Mouse (Mus musculus): ENCODE measurements around the gene Tm4sf5. TPM values are rescaled to one million over a fixed set of nuclear protein-coding genes. Genes with fewer than 3 reads are reported as not detected.
"Not testable (repeated sequence)": the region's sequence is repeated elsewhere in the genome, so short reads cannot be mapped to it uniquely, and the experiment has no call there.

Gene Tm4sf5
- polyA plus RNA-seq, 1 experiment from 2014 or later, result 0.91 TPM

- Histone ChIP-seq H3K4me2 (replicated peaks; ENCODE audit: low read depth, low read length) (no peak overlapping the region), H3K4me1 (ENCODE audit: control insufficient read depth, insufficient read depth, low read length) (peaks cover 4% of the 10 kb centered on the region; the same call in 1 of the 2 replicates), H3K9ac (ENCODE audit: low read depth, low read length) (no peak overlapping the region), H3K27me3 (ENCODE audit: control insufficient read depth, insufficient read depth, low read length) (no peaks in the 10 kb centered on the region), H3K4me3 (ENCODE audit: low read length) (no peak overlapping the region), H3K36me3 (ENCODE audit: control insufficient read depth, insufficient read depth, low read length) (no peaks in the 10 kb centered on the region), H3K27ac (ENCODE audit: low read depth, low read length) (no peak overlapping the region), H3K9me3 (ENCODE audit: control insufficient read depth, low read length) (no peaks in the 10 kb centered on the region)
- no peak for ATAC-seq (ENCODE audit: low FRiP score, low TSS enrichment)
Observed at GRCm38 (mm10) chr11:70472716-70473115, 32.3 kb upstream of the Tm4sf5 start.

- not testable (repeated sequence) for H3K9me3 ChIP-seq (ENCODE audit: control insufficient read depth, low read length); H3K27ac ChIP-seq (ENCODE audit: low read depth, low read length); H3K9ac ChIP-seq (ENCODE audit: low read depth, low read length); H3K4me2 ChIP-seq (replicated peaks; ENCODE audit: low read depth, low read length); ATAC-seq (ENCODE audit: low FRiP score, low TSS enrichment); H3K27me3 ChIP-seq (ENCODE audit: control insufficient read depth, insufficient read depth, low read length); H3K4me1 ChIP-seq (ENCODE audit: control insufficient read depth, insufficient read depth, low read length); H3K4me3 ChIP-seq (ENCODE audit: low read length); H3K36me3 ChIP-seq (ENCODE audit: control insufficient read depth, insufficient read depth, low read length)
- WGBS, result 70% methylated on average over 5 of the region's 5 CpGs
Observed at GRCm38 (mm10) chr11:70473291-70473690, 31.8 kb upstream of the Tm4sf5 start.

- WGBS, result 58% methylated on average over 12 of the region's 12 CpGs
Observed at GRCm38 (mm10) chr11:70474872-70475534, 30.0 kb upstream of the Tm4sf5 start.

DNA sequence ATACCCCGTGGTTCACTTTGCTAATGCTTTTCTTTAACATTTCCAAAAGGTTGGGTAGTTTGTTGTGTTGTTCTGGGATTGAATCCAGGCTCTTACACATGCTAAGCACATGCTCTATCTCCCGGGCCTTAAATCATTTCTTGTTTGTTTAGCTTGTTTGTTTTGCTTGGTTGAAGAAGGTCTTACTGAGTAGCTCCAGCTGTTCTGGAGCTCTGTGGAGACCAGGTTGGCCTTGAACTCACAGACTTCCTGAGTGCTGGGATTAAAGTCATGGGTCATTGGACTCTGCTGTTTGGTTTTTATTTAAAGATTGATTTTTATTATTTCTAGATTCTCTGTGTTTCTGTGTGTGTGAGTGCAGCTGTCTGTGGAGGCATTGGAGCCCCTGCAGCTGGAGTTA, 19.5 kb upstream of the Tm4sf5 start:
- Histone ChIP-seq H3K4me3 (ENCODE audit: low read length) (no peak overlapping the region), H3K36me3 (ENCODE audit: control insufficient read depth, insufficient read depth, low read length) (no peaks in the 10 kb centered on the region), H3K4me1 (ENCODE audit: control insufficient read depth, insufficient read depth, low read length) (no peaks in the 10 kb centered on the region), H3K27me3 (ENCODE audit: control insufficient read depth, insufficient read depth, low read length) (no peaks in the 10 kb centered on the region), H3K9me3 (ENCODE audit: control insufficient read depth, low read length) (no peaks in the 10 kb centered on the region), H3K9ac (ENCODE audit: low read depth, low read length) (no peak overlapping the region), H3K27ac (ENCODE audit: low read depth, low read length) (no peak overlapping the region), H3K4me2 (replicated peaks; ENCODE audit: low read depth, low read length) (no peak overlapping the region)
- peak; percentile 16; the same call in 1 of the 2 replicates for ATAC-seq (ENCODE audit: low FRiP score, low TSS enrichment)
- WGBS, result 54% methylated on average over 2 of the region's 2 CpGs

More at GRCm38 (mm10) chr11:70474872-70475534, 30.0 kb upstream of the Tm4sf5 start:
- H3K9me3 ChIP-seq (ENCODE audit: control insufficient read depth, low read length), result no peaks in the 10 kb centered on the region
- H3K36me3 ChIP-seq (ENCODE audit: control insufficient read depth, insufficient read depth, low read length), result no peaks in the 10 kb centered on the region
- no peak overlapping the region for H3K9ac ChIP-seq (ENCODE audit: low read depth, low read length)
- peaks cover 4% of the 10 kb centered on the region; the same call in 1 of the 2 replicates for H3K4me1 ChIP-seq (ENCODE audit: control insufficient read depth, insufficient read depth, low read length)
- no peak overlapping the region; the same call in 1 of the 2 replicates for H3K4me2 ChIP-seq (replicated peaks; ENCODE audit: low read depth, low read length)
- ATAC-seq (ENCODE audit: low FRiP score, low TSS enrichment), result peak; percentile 46; the same call in 1 of the 2 replicates
- peak overlapping the region; percentile 14; the same call in 1 of the 2 replicates for H3K27ac ChIP-seq (ENCODE audit: low read depth, low read length)
- no peaks in the 10 kb centered on the region for H3K27me3 ChIP-seq (ENCODE audit: control insufficient read depth, insufficient read depth, low read length)
- H3K4me3 ChIP-seq (ENCODE audit: low read length), result no peak overlapping the region

DNA sequence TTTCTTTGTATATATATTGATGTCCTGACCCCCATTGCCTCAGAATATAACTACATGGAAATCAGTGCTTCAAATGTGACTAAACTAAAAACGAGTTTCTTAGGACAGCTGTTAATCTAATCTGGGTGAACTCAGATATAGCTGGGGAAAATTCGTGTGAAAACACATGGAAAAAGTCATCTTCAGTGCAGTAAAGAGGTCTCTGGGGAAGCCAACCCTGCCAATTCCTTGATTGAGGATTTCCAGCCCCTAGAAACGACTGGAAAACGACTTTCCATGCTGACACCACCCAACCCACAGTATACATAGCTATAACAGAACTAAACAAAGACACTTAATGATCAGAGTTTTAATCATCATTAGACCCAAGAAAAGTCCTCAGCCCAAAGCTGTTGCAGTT, 17.2 kb upstream of the Tm4sf5 start:
- Histone ChIP-seq H3K27me3 (ENCODE audit: control insufficient read depth, insufficient read depth, low read length) (no peaks in the 10 kb centered on the region), H3K36me3 (ENCODE audit: control insufficient read depth, insufficient read depth, low read length) (no peaks in the 10 kb centered on the region), H3K4me3 (ENCODE audit: low read length) (no peak overlapping the region), H3K9ac (ENCODE audit: low read depth, low read length) (no peak overlapping the region), H3K9me3 (ENCODE audit: control insufficient read depth, low read length) (no peaks in the 10 kb centered on the region), H3K27ac (ENCODE audit: low read depth, low read length) (no peak overlapping the region), H3K4me1 (ENCODE audit: control insufficient read depth, insufficient read depth, low read length) (no peaks in the 10 kb centered on the region), H3K4me2 (replicated peaks; ENCODE audit: low read depth, low read length) (no peak overlapping the region)
- ATAC-seq (ENCODE audit: low FRiP score, low TSS enrichment), result no peak
- 36% methylated on average over 4 of the region's 4 CpGs for WGBS

- H3K27me3 ChIP-seq (ENCODE audit: control insufficient read depth, insufficient read depth, low read length), result no peaks in the 10 kb centered on the region
- no peak for ATAC-seq (ENCODE audit: low FRiP score, low TSS enrichment)
- H3K4me1 ChIP-seq (ENCODE audit: control insufficient read depth, insufficient read depth, low read length), result no peaks in the 10 kb centered on the region
- H3K36me3 ChIP-seq (ENCODE audit: control insufficient read depth, insufficient read depth, low read length), result no peaks in the 10 kb centered on the region
- H3K4me2 ChIP-seq (replicated peaks; ENCODE audit: low read depth, low read length), result no peak overlapping the region
- H3K4me3 ChIP-seq (ENCODE audit: low read length), result no peak overlapping the region
- no peak overlapping the region for H3K9ac ChIP-seq (ENCODE audit: low read depth, low read length)
- H3K9me3 ChIP-seq (ENCODE audit: control insufficient read depth, low read length), result no peaks in the 10 kb centered on the region
- no peak overlapping the region for H3K27ac ChIP-seq (ENCODE audit: low read depth, low read length)
- 85% methylated on average over 3 of the region's 3 CpGs for WGBS
Observed at GRCm38 (mm10) chr11:70489138-70489537, 15.9 kb upstream of the Tm4sf5 start.

DNA sequence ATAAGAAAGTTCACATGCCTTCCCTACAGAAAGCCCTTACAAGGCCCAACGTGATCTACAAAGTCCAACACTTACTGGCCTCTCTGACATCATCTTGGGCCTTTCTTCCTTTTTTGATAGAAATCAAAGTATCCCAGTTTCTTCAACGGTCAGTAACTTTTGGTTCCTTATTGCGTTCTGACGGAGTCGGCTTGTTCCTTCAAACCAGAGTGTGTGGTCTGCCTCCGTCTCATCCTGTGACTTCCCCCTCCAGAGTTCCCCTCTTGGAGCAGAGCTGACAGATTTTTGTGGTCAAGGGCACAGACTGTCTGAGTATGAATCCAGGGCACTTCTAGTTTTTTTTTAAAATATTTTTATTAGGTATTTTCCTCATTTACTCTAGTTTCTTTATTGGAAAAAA, 15.4 kb upstream of the Tm4sf5 start:
- Histone ChIP-seq H3K36me3 (ENCODE audit: control insufficient read depth, insufficient read depth, low read length) (no peaks in the 10 kb centered on the region), H3K27me3 (ENCODE audit: control insufficient read depth, insufficient read depth, low read length) (no peaks in the 10 kb centered on the region)
- 80% methylated on average over 6 of the region's 6 CpGs for WGBS

GRCm38 (mm10) chr11:70499566-70500475, 5.2 kb upstream of the Tm4sf5 start:
- WGBS, result 71% methylated on average over 14 of the region's 14 CpGs
- no peak for ATAC-seq (ENCODE audit: low FRiP score, low TSS enrichment)
- H3K36me3 ChIP-seq (ENCODE audit: control insufficient read depth, insufficient read depth, low read length), result no peaks in the 10 kb centered on the region
- H3K9me3 ChIP-seq (ENCODE audit: control insufficient read depth, low read length), result no peaks in the 10 kb centered on the region
- H3K4me3 ChIP-seq (ENCODE audit: low read length), result no peak overlapping the region
- H3K4me1 ChIP-seq (ENCODE audit: control insufficient read depth, insufficient read depth, low read length), result no peaks in the 10 kb centered on the region
- H3K27me3 ChIP-seq (ENCODE audit: control insufficient read depth, insufficient read depth, low read length), result no peaks in the 10 kb centered on the region
- no peak overlapping the region for H3K4me2 ChIP-seq (replicated peaks; ENCODE audit: low read depth, low read length)
- H3K27ac ChIP-seq (ENCODE audit: low read depth, low read length), result no peak overlapping the region
- no peak overlapping the region for H3K9ac ChIP-seq (ENCODE audit: low read depth, low read length)

More for the DNA sequence above, 15.4 kb upstream of the Tm4sf5 start:
- H3K4me2 ChIP-seq (replicated peaks; ENCODE audit: low read depth, low read length), result no peak overlapping the region
- no peaks in the 10 kb centered on the region for H3K4me1 ChIP-seq (ENCODE audit: control insufficient read depth, insufficient read depth, low read length)
- H3K9me3 ChIP-seq (ENCODE audit: control insufficient read depth, low read length), result no peaks in the 10 kb centered on the region
- ATAC-seq (ENCODE audit: low FRiP score, low TSS enrichment), result no peak
- H3K27ac ChIP-seq (ENCODE audit: low read depth, low read length), result no peak overlapping the region
- H3K4me3 ChIP-seq (ENCODE audit: low read length), result no peak overlapping the region
- H3K9ac ChIP-seq (ENCODE audit: low read depth, low read length), result no peak overlapping the region

DNA sequence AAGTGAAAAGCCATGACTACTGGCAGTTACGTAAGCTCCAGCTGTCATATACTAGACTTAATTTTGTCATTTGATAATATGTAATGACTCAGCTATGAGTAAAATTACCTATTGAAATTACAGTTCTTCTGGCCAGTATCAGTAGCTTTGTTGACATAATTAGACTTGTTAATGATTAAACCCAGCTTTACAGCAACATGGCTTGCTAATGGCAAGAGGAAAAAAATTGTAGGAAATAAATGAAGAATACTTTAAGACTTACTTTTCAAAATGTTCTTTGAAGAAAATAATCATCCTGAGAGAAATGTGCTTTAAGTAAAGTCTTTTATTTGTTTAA, 4.6 kb upstream of the Tm4sf5 start:
- Histone ChIP-seq H3K27me3 (ENCODE audit: control insufficient read depth, insufficient read depth, low read length) (no peaks in the 10 kb centered on the region), H3K36me3 (ENCODE audit: control insufficient read depth, insufficient read depth, low read length) (no peaks in the 10 kb centered on the region), H3K4me3 (ENCODE audit: low read length) (no peak overlapping the region), H3K4me1 (ENCODE audit: control insufficient read depth, insufficient read depth, low read length) (no peaks in the 10 kb centered on the region), H3K4me2 (replicated peaks; ENCODE audit: low read depth, low read length) (no peak overlapping the region), H3K9ac (ENCODE audit: low read depth, low read length) (no peak overlapping the region), H3K27ac (ENCODE audit: low read depth, low read length) (no peak overlapping the region), H3K9me3 (ENCODE audit: control insufficient read depth, low read length) (no peaks in the 10 kb centered on the region)
- ATAC-seq (ENCODE audit: low FRiP score, low TSS enrichment), result no peak
- 82% methylated on average over 1 of the region's 1 CpGs for WGBS

Data from kidney, embryonic 14.5 days (tissue).